Mouse (Mus musculus): ENCODE data around the gene Srarp.

Srarp gene

DNA sequence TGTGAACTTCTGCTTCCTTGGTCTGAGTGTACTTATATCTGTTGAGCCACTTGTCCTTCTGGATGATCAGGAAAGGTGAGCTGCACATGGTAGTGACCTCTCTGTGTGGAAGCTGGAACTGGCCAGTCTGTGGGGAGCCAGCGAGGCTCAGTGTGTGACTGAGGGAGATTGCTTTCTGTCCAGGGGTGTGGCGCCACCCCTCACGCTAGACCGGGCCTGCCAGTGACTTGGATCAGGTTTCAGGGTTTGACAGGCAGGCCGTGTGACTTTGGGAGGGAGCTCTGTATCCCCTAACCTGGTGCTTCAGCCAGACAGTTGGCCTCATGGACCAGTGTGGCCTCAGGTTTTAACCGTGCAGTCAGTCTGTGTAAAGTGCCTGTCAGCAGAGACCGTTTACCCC, 22.3 kb upstream of the Srarp start:
- DNase-seq (ENCODE audit: low read depth, low spot score): no peak

GRCm38 (mm10) chr4:141456193-141456938, 20.5 kb upstream of the Srarp start:
- DNase-seq (ENCODE audit: low read depth, low spot score): no peak

DNA sequence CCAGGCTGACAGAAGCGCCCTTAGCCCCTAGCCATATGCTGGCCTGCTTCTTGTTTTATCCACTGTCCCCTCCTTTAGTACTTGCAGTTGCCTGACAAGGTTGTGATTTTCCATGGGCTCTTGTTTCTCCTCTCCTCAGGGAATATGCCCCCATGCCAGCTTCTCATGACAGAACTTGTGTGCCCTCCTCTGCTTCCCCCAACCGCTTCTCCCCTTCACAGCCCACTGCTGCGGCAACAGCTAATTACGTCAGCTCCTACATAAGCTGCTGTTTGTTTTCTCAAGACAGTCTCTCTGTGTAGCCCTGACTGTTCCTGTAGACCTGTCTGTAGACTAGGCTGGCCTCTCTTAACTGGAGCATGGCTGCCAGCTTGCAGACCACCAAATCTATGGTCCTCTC, 19.6 kb upstream of the Srarp start:
- DNase-seq (ENCODE audit: low read depth, low spot score): no peak

DNA sequence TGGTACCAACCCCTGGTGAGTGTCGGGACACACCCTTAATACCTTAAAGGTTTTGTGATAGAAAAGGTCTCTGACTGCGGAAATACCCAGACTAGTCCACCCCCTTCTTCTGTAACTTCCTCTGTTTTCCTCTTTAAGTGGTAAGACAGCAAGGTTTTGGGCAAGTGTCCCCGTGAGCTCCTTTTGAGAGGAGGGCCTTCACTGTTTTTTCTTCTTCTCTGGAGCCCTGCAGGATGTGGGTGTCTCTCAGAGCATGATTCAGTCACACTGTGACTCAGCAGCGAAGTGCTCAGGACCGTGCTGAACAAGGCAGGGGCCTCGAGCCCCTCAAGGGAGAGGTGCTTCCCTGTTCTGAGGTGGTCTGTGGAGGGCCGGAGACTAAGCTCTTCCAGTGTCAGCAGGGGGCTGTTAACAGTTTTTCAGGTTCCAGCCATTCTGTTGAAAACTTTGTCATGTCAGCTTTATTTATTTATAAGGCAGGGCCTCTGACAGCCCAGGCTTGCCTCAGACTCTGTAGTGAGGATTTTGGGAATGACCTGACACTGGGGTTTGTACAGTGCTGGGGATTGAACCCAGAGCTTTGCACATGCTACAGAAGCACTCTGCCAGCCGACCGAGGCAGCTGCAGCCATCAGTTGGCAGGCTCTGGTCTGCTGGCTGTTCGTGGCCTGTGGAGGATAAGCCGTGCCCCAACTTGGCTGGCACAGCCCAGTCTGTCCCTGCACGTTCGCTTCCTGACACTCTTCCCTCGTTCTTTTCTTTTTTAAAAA, 18.9 kb upstream of the Srarp start:
- DNase-seq (ENCODE audit: low read depth, low spot score): peak; percentile 84

DNA sequence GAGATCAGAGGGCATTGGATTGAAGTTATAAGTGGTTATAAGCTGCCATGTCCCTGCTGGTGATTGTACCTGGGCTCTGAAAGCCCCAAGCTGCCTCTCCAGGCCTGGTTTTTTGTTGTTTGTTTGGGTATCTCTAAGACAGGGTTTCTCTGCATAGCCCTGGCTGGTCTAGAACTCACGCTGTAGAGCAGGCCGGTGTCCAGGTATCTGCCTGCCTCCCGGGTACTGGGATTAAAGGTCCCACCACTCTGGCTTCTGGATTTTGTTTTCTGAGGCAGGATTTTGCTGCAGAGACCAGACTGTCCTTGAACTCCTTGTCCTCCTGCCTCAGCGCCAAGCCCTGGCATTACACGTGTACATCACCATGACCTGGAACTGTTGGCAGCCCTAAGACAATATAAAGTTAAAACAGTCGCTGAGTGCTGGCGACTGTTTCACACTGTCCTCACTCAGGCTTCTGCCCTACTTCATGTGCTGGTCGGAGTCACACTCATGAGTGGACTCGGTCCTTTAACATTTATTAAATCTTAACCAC, 16.1 kb upstream of the Srarp start:
- DNase-seq (ENCODE audit: low read depth, low spot score): no peak

- no peak for DNase-seq (ENCODE audit: low read depth, low spot score)
Observed at GRCm38 (mm10) chr4:141451251-141451650, 15.3 kb upstream of the Srarp start.

GRCm38 (mm10) chr4:141446211-141446610, 10.3 kb upstream of the Srarp start:
- no peak for DNase-seq (ENCODE audit: low read depth, low spot score)

- peak; percentile 63 for DNase-seq (ENCODE audit: low read depth, low spot score)
Observed at GRCm38 (mm10) chr4:141445328-141445720, 9.4 kb upstream of the Srarp start.

- DNase-seq (ENCODE audit: low read depth, low spot score): peak; percentile 92
Observed at GRCm38 (mm10) chr4:141444451-141445327, 8.8 kb upstream of the Srarp start, which contains the start of gene Zbtb17. Gene Zbtb17 (plus strand): TSS chr4:141444654.

GRCm38 (mm10) chr4:141443641-141444429, 7.9 kb upstream of the Srarp start:
- DNase-seq (ENCODE audit: low read depth, low spot score): peak; percentile 27

GRCm38 (mm10) chr4:141440877-141441276, 5.0 kb upstream of the Srarp start:
- no peak for DNase-seq (ENCODE audit: low read depth, low spot score)

DNA sequence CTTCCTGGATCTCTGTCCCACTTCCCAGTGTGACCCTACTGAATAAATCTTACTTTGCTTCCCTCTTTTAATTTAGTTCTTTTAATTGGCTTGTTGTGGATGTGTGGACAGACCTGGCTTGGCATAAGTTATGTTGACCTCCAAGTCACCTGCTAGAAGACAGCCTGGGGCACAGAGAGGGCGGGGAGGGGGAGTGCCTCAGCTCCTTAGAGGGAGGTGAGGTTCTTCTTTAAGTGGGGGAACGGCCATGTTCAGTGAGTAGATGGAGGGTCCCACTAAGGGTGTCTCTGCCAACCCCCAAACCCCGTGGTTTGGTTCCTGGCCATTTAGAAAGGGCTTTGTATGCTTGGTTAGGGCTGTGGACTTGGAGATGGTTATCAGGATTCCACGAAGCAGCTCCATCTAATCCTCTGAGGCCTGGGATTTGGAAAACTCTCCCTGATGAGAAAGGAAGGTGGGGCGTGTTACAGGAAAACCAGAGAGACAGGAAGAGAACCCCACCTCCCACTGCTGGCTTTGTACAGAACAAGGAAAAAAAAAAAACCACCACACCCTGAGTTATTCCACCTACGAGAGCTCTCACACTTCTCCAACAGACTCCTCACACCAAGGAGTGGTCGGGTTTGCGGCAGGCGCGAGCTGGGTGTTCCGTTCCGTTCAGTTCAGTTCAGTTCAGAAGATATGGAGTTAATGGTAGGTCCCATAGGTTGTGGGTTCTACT, 3.3 kb upstream of the Srarp start:
- DNase-seq (ENCODE audit: low read depth, low spot score): no peak

- no peak for DNase-seq (ENCODE audit: low read depth, low spot score)
Observed at GRCm38 (mm10) chr4:141433191-141433590, 2.7 kb downstream of the Srarp start.

GRCm38 (mm10) chr4:141432666-141433065, 3.2 kb downstream of the Srarp start:
- no peak for DNase-seq (ENCODE audit: low read depth, low spot score)

DNA sequence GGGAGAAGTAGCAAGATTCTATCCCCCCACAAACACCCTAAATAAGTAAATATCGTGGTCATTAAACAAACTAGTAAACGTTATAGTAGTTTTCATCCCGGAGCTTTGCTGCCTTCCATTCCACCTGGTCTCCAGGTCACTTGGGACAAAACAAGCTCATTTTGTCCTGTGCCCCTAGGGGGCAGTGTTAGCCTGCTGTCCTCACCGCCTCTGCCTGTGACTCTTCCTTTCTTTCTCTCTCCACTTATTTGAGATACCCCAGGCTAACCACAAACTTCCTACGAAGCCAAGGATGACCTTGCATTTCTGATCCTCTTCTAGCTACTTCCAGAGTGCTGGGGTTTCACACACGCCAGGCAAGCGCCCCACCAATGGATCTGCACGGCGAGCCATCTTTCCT, 4.9 kb downstream of the Srarp start:
- peak; percentile 68 for DNase-seq (ENCODE audit: low read depth, low spot score)

- no peak for DNase-seq (ENCODE audit: low read depth, low spot score)
Observed at GRCm38 (mm10) chr4:141429847-141430246, 6.1 kb downstream of the Srarp start.

DNA sequence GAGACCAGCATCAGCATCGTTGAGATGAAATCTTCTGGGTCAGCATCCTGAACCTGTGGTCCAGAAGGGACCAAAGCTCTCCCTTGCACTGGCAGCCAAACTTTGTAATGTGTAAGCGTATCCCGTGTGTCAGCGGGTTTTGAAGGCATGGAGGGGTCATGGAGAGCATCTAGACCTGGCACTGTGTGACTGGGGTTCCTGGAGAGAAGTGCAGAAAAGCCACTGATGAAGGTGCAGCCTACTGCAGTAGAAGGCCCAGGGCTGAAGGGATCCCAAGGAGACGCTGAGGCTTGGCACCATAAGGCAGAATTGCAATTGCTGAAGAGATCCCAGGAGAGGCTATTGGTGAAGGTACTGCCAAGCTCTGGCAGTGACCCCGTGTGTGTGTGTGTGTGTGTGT, 6.5 kb downstream of the Srarp start:
- no peak for DNase-seq (ENCODE audit: low read depth, low spot score)

GRCm38 (mm10) chr4:141427921-141428320, 8.0 kb downstream of the Srarp start:
- DNase-seq (ENCODE audit: low read depth, low spot score): no peak

- no peak for DNase-seq (ENCODE audit: low read depth, low spot score)
Observed at GRCm38 (mm10) chr4:141426796-141427745, 8.8 kb downstream of the Srarp start.

Data from CD4-positive helper T cell, adult 2 months (primary cell).